In genomic region chr13:106715771-106716170, GRCm38 (mm10) we compare ENCODE assay signal across 8 mouse cellular contexts.
DNase-seq lines count a peak whose midpoint lies in the region; ATAC-seq and TF ChIP-seq lines count a peak whose summit lies in the region.

No protein-coding gene starts in this region.

- DNase-seq in adrenal gland, postnatal 10 days = peak; percentile 19
- DNase-seq in adrenal gland, postnatal 14 days = no peak
- DNase-seq in left cerebral cortex, adult 2 months (ENCODE audit: extremely low spot score in 1 of 2, low spot score in 2 of 2) = peak in 1 of 2 experiments; percentile 38
- no peak for DNase-seq in left cerebral cortex, postnatal 10 days (ENCODE audit: extremely low spot score in 1 of 2, low spot score in 2 of 2)
- DNase-seq in R1 (ENCODE audit: low read depth, low spot score) = peak; percentile 68
- no peak for DNase-seq in left cerebral cortex, adult 11 months (ENCODE audit: low spot score)

- H3K4me3 ChIP-seq in left cerebral cortex, adult 2 months = no peak overlapping the region

- peak; percentile 72 for TF ChIP-seq CTCF in left cerebral cortex, adult 2 months (IDR thresholded peaks at IDR 0.05)

- intact Hi-C loops in left cerebral cortex, adult 2 months (cut with DNase I) = loop anchor here (1.0 to 5.0 kb wide), 2 partner anchors 1273 to 1448 kb away; no protein-coding TSS in a partner anchor
- intact Hi-C loops in left cerebral cortex, postnatal 10 days (cut with DNase I) = loop anchor here (5.0 kb wide), 1 partner anchor 1273 kb away; the partner anchor contains the start of gene Htr1a

- peak; percentile 35 to 58; a peak in 1 of 4 replicates for ATAC-seq in hematopoietic stem cell, adult 5-6 weeks (replicated peaks in 1 of 2; ENCODE audit: insufficient read depth in 1 of 2, low FRiP score in 2 of 2, low TSS enrichment in 1 of 2, low read depth in 1 of 2, poor library complexity in 2 of 2, severe bottlenecking in 2 of 2)
- peak; percentile 57; the same call in 1 of the 2 replicates for ATAC-seq in monocyte, adult 5-6 weeks (replicated peaks; ENCODE audit: insufficient number of reproducible peaks, low FRiP score, low TSS enrichment, poor library complexity, severe bottlenecking)

- H3K27ac ChIP-seq in left cerebral cortex, adult 2 months = no peak overlapping the region

Comparison
In these comparisons a context has a peak if more than half of its experiments do, and no peak if none do; other contexts are left out.
1. DNase-seq: peak in adrenal gland, postnatal 10 days (single experiment) and R1 (single experiment); none in adrenal gland, postnatal 14 days (single experiment), left cerebral cortex, postnatal 10 days (0 of 2) and left cerebral cortex, adult 11 months (single experiment).